Mouse (Mus musculus): ENCODE measurements around the gene Aim2. TPM values are rescaled to one million over a fixed set of nuclear protein-coding genes. Genes with fewer than 3 reads are reported as not detected.
"Not testable (repeated sequence)": the region's sequence is repeated elsewhere in the genome, so short reads cannot be mapped to it uniquely, and the experiment has no call there.

Aim2 gene
- 1 to 10 TPM; 3.4 to 5.1 TPM for total RNA-seq (2021)
- long read RNA-seq, experiment 1, partial matches to known transcripts, result 0 of 1 reads
- long read RNA-seq, experiment 1, other reads (novel, unspliced or antisense), result 1 of 1 reads
- long read RNA-seq, experiment 2, result 0 reads

DNA sequence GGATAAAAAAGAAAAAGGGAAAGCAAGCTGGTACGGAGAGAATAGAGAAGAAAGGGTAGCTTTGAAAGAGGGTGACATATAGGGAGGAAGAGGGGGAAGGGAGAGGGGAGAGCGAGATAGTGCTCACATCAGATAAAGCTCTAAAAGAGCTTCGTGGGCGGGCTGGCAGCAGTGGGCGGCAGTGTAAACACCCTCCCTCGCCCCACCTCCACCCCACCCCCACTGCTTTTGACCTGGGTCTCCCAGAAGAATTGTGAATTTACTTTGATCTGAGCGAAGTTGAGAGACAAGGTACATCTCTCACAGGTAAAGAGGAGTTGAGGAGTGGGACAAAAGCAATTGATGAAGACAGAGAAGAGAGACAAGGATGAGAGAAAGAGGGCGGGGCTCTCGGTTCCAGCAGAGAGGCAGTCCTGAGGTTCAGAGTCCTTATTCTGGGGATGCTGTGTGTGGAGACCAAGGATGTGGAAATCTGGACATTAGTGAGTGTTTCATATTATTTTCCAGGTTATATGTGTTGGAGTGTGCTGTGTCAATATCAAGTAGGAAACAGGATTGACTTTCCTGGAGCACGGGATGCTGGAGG, at the start of gene Aim2:
Gene Aim2, plus strand, starts transcription at position 508 of the 586 bp plus-strand sequence.
- DNase-seq, result no peak

DNA sequence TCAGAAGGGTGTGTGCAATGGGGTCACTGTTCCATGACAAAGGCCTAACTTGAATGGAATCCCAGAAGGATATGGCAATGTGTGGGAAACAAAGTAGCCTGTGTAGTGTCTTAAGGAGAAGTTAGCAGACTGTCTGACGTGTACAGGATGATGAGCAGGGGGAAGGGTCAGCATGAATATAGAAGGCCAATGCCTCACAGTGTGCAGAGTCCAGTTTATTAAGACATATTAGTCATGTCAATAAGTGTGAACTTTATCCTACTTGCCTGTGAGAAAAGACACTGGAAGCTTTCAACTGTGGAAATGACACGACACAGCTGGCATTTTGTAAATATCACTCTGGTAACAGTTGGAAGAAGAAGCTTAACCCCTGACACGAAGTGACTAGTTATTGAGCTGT, 47.9 kb upstream of the Aim2 start:
- not testable (repeated sequence) for DNase-seq

DNA sequence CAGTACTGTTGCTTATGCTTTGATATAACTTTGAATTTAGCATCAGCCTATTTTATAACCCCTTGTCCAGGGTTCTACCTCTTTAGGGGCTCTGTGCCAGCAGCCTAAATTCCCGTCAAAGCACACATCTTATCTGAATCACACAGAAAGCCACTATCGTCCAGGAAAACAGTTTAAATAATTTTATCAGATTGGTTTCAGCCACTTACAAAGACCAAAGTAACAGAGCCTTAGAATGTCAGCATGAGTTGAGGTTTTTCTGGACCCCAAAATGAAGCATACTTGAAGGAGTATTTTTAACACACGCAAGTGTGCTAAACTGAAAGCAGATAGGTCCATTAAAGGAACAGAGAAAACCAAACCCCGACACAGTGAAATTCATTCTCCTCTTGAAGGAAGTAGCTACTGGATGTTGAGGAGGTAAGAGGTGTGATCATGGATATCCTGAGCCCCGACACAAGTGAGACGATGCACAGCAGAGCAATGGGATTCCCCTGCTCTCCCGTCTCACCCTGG, 37.1 kb upstream of the Aim2 start:
- not testable (repeated sequence) for DNase-seq

DNA sequence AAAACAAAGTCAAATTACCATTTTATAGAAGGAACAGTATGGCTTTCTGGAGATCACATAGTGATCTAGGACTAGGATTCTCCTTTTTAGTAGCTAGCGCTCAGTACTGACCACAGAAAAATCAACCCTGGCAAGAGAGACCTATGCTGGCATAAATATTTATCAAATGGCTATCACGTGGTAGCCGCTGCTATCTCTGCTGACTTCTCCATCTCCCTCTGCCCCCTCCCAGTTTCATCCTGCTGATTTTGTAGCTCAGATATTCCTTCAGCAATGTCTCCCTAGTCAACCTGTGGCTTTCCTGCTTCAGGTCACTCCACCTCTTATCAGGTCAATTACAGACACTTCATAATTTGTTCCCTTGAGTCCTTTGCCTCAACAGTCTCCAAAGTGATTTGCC, 35.0 kb upstream of the Aim2 start:
- no peak for DNase-seq

DNA sequence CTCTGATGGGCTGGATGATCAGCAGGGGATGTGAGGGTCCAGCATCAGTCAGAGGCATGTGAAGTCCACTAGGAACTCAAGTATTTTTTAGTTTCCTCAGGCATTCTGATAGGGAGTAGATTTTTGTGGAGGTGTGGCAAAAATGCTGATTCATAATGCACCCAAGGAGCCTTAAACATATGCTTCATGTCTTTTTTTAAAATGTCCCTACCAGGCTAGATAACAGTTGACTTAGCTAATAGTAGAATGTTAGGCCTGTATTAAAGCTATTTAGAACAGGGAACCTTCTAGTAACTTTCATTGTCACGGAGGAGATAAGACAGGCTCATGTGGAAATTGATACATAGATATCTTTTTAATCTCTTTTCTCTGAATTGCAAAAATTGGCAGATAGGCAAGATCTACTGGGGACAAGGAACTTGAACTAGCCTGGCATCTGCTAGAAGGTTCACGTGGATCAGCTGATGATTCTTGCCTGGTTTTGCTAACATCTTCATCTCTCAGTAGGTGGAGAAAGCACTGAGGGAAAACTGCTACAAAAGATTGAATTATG, 32.7 kb upstream of the Aim2 start:
- no peak for DNase-seq

DNA sequence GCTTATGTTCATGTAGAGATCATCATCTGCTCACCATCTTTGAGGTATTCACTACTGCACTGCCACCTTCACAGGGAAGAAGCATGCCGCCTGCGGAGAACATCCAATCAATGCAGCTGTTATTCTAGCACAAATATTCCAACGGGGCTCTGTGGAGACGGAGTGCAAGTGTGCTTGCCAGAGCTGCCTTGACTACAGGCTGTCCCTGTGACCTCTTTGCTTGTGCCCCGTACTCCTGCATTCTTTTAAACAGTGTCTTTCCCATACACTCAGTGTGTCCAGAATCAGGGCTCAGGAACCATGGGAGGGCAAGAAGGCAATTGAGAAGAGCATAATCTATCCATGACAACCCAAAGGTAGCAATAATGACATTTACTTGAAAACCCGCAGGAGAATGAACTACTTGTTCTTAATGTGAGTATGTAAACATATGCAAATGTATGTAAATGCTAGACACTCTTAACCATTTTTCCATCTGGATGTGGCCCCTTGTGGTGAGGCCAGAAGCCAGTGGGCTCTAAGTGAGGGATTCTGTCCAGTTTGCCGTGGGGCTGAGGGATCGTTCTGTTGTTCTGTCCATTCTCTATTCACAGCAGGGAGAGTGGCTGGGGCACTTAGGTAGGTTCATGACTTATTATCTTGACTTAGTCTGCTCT, 29.0 kb upstream of the Aim2 start:
- no peak for DNase-seq

DNA sequence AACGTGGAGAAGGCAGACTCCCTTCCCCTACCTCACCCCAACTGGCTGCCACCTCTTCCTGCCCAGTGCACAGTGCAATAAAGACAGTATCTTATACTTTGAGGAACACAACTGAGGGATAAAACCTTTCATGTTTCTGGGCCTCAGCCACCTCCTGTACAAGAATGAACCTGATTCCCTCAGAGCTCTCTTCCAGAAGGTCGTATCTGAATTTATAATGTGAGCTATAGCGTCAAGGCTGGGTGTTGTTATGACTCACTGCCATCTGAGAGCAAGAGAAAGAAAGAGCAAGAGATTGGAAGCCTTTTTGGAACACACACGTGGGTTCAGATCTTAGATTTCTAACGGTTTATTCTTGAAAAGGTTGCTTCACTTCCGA, 28.4 kb upstream of the Aim2 start:
- DNase-seq, result no peak

DNA sequence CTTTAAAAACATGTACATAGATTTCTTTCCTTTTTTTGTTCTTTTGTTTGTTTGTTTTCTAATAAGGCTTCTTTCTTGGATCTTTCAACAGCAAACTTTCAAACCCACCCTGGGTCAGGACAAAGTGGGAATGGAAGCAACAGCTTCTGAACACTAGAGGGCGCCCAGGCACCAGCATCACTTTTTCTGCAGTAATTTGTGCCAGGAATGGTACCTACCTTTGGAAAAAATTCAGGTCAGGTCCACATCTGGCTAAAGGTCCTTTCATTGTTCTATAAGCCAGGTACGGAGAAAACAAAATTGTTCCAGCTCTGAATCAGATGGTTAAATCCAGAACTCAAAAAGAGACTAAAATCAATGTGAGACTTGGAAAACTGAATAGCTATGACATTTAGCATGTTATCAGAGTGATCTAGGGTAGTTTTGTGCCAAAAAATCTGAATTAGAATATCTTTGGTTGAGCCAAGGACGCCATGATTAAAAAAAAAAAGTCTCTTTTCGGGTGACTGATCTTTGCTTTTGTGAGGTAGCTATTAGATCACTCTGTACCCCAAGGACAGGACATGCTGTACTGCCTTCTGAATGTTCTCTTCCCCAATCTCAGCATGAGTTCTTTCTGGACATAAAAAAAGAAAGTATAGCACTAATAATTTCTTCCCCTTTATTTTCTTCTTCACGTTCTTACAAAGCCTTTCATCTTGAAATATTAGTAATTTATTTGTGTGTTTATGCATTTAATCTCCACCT, 26.7 kb upstream of the Aim2 start:
- DNase-seq, result peak; percentile 62

DNA sequence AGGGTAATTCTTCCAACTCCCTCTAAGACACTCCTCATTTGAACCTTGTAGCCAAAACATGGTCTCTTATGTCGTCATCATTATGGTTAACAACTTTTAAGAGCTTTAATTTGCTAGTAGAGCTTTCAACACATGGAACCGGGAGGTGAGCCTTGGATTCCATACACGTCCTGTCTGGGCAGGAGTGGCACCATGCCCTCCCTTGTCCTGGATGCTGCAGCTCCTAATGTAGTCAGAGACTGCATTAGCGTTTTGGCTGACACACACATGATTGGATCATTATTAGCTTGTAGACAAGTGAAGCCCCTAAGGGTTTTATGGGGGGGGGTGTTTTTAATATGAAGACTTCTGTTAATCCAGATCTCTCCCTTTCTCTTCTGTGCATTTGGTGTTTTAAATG, 25.7 kb upstream of the Aim2 start:
- DNase-seq, result no peak

DNA sequence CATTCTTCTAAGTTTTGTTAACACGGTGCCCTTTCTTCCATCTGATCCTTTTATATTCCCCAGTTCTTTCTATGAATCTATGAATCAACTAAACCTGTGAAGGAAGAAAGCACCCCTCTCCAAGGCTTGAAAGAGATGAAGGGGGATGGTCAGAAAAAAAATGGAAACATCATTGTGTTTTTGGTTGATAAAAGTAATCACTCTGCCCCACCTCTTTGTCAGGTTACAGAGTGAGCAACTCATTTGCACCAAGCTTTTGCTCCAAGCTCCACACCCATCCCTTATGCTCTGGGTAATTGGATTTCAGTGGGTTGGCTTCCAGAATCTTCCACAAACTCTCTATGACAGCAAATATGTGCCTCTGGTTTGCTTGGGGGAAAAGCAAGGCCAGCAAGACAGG, 25.3 kb upstream of the Aim2 start:
- no peak for DNase-seq

DNA sequence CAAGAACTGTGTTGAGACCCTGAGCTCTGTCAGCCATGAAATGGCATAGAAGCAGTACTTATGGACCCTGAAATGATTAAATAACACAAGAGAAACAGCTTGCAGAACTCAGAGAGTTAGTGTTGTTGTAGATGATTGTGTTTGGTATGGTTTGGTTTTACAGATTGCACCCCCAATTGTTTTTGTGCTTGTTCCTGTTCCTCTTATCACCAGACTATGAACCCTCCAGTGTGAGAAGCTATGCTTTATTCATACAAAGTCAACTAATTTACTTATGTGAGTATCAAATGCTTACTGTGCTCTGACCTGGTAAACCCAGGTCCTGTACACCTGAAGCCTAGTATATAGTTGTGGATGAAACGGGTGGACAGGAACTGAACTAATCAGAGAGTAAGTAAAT, 24.1 kb upstream of the Aim2 start:
- DNase-seq, result no peak

DNA sequence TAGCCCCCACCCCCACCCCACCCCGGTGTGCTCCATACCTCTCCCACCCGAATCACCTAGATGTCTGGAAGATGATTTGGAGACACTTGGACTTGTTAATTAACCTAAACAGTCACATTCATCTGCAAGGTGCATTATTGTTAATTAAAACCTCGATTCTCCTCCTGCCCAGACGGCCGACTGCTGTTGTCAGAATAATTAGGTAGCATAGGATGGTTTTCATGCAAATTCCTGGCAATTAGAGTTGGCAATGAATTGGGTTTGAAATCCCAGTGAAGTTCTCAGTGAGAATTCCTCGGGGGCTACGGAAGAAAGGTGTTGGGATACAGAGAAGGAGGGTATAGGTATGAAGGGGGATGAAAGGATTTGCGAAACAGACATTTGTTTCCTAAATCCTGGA, 22.2 kb upstream of the Aim2 start:
- DNase-seq, result no peak

DNA sequence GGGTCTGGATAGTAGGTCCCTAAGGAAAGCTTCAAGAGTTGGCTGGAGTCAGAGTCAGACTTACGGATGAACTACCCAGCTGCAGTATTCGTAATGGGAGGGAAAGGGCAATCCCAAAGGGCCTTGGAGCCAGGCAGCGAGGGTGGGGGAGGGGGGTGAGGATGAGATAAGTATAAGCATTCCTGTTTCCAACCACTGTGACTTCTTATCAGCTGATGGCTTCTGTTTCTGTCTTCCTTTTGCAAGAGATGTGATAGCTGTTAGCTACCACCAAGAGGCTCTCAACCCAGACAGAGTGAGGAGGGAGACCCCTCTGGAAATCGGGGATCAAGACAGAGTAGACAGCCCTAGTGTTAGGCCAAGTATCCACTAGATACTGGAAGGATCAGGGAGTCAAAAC, 21.5 kb upstream of the Aim2 start:
- no peak for DNase-seq

DNA sequence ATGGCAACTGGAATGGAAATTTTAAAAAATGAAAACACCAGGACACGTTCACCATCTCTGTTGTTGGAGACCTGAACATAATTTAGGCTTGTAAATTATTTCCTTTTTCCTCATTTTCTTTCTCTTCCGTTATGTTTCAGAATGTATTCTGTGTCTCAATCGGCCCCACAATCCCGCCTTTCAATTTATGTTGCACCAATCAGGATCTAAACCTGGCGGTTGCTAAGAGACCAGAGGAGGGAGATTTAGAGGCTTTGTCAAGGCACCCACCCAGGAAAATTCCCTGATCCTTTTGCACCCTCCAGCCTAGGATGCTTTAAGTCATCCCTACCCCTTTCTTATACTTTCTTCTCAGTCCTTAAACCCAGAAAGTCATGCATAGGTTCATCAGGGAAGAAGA, 20.9 kb upstream of the Aim2 start:
- DNase-seq, result no peak

DNA sequence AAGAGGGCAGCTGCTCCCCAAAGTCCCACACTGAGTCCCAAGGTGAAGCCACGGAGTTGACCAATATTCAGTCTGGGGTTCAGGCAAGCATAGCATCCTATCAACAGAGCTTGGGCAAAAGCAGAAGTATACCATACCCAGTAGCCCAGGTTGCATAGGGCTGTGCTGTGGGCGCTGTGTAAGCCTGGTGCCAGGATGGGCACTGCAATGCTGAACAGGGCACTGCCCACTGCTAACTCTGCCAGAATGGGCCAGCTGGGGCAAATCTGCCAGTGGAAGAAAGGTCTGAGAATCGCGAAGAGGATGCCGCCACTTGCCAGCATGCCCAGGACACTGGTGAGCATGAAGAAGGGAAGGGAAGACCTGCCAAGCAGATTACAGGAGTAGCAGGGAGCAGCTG, 18.3 kb upstream of the Aim2 start:
- DNase-seq, result no peak

DNA sequence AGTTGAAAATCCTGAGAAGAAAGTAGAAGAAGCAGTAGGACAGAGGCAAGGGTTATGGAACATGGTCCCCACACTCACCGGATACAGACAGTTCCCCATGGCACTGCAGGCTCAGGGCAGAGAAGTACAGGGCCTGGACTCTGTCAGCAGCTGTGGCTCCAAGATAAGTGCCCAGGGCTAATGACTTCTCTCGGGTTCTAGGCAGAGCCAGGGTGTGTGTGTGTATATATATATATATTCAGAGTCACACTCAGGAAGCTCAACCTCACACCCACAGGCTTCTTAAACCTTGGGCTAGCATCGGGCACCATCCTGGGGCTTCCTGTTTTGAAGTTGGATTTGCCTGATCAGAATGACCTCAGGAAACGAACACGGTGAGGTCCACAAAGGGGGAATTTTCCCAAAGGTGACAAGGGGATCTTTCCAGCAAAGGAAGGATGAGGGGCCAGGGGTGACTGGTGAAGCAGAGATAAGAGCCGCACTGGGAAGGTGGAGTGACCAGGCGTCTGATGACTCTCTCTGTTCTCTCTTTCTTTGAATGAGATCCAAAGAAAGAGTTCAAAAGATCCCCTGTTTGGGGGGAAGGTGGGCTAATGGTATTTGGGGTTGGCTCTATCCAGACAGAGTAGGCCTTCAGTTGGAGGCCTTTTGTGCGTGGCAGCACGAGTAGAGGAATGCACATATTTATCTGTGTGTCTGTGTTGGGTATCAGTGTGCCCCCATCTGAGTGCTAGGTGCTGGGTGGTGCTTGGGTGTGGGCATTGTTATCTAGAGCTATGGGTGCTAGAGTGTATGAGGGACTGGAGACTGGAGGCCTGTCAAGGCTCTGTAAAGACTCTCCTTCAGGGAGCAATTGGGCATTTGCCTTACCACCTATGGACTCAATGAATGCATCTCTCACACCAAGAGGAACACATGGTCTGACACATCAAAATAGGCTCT, 17.1 kb upstream of the Aim2 start, which contains the start of gene Ackr1:
Gene Ackr1, minus strand, starts transcription at position 439 of the 942 bp plus-strand sequence.
- no peak for DNase-seq

DNA sequence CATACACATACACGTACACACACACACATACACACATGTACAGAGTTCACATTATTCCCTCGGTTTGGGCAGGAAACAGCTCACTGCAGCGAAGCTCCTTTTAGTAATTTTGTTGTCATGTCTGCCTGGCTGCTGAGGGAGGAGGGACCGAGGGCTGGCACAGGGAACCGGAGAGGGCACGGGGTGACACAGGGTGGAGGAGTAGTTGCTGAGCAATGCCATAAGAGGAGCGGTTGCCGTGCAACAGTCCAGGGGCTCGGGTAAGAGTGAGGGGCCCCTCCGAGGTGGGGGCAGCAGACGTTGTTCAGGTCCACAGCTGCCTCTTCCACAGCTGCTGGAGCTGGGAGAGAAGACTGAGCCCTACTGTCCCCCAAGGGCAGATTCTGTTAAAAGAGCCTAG, 14.8 kb upstream of the Aim2 start:
- no peak for DNase-seq

DNA sequence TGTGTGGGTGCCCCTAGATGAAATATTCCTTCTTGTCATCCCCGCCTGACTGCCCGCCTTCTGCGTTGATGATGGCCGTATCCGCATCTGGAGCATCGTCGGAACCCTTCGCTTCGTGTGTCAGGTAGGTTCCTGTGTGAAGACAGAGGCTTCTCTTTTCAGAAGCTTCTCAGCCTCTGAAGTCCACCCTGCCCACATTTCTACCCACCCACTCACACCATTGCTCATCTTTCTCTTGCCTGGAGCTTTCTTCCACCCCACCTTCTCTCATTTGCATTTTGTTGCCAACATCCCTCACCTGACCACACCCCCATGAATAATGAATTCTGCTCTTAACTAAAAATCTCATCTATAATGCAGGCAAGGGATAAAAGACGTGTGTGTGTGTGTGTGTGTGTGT, 13.7 kb upstream of the Aim2 start:
- no peak for DNase-seq

DNA sequence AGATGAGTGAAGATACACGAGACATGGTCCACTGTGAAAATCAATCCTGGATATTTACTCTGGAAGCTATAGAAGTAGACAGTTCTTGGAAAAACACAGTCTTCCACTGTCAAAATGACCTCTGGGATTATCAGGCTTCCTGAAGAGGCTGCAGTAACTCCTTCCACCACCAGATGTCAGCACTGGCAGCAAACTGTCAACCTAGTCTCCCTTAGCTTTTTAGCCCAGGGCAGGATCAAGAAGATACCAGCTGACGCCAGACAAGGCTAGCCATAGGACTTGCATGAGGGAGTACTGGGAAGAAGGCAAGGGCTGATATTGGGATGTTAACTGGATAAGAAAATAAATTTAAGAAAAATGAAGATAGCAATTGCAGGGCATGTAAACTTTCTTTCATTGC, 11.1 kb upstream of the Aim2 start:
- DNase-seq, result peak; percentile 61

DNA sequence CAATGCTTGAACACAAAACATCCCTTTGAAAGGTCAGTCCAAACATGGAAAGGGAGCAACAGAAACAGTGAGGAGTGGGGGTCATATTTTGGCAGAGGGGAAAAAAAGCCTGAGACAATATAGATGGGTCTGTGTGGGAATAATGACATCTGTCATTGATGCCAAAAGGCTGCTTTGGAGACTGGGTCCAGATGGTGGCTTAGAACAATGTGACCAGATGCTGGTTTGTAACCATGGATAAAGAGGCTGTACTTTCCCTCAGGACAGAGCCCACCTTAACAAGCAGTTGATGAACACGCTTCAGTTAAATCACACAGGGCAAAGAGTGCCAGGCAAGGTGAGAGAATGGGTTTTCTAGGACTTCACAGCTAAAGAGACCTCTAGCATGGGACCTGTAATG, 8.3 kb upstream of the Aim2 start:
- no peak for DNase-seq

DNA sequence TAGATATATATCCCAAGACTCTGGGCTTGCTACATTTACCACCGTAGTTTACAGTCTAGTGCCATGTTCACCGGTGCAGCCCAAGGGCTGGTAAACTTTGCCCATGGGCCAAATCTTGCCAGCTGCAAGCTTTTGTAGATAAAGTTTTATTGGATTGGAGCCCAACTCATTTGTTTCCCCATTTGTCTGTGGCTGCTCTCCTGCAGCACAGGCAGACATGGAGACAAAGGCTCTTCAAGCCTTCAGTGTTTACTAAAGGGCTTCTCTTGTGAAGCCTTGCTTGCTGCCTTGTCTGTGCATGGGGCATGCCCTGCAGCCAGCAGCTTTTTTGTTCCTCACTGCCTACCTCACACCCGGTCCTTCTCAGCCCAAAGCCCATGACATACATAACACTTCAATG, 6.7 kb upstream of the Aim2 start:
- no peak for DNase-seq

DNA sequence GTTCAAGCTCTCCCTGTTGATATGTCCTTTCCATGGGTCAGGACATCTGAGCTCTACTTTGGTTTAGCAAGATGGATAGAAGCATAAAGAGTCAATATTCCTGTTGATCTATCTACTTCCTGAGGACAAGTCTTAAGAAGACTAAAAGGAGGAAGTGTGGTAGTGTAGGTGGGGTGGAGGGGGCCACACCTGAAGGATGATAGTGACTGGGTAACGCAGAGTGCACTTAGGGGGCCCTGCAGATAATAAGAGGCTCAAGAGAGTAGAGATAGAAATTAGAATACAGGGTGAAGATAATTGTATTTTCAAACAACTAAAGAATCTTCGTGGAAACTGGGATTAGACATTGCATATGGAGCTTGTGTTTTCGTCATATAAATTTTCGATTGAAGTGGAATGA, 5.6 kb upstream of the Aim2 start:
- DNase-seq, result no peak

Measured in adrenal gland, postnatal 10 days (tissue).